Mouse (Mus musculus) lung, postnatal 0 days (tissue): ENCODE results near the gene Elmsan1. TPM values are rescaled to one million over a fixed set of nuclear protein-coding genes. Genes with fewer than 3 reads are reported as not detected.
A peak's percentile ranks its signal among the peaks of the same experiment; 100 is the strongest.

ENCODE experiments used
- ATAC-seq: fragments of 200-750 bp; cut with Nextera tagmentation; 2 replicates; pipeline ENCODE4 v1.8.0; 2017; ENCODE audit warnings: moderate library complexity
- DNase-seq: peaks from one replicate; pipeline ENCODE4 v3.0.0-alpha.2; 2016; ENCODE audit warnings: low spot score
- H3K27ac ChIP-seq: fragments of 300-500 bp; sonication (generic); 2 replicates; pipeline ENCODE4 v1.5.1; 2014; ENCODE audit warnings: antibody characterized with exemption, mild to moderate bottlenecking, low read length, mixed read lengths
- H3K27me3 ChIP-seq: fragments of 300-500 bp; sonication (generic); replicated peaks from 2 replicates; pipeline ENCODE4 v1.6.1; 2014; ENCODE audit warnings: low read length, mixed read lengths; ENCODE audit not compliant: insufficient read depth
- H3K36me3 ChIP-seq: fragments of 300-500 bp; sonication (generic); 2 replicates; pipeline ENCODE4 v1.6.1; 2014; ENCODE audit warnings: low read length, mixed read lengths; ENCODE audit not compliant: insufficient read depth
- H3K4me1 ChIP-seq: fragments of 300-500 bp; sonication (generic); 2 replicates; pipeline ENCODE4 v1.6.1; 2014; ENCODE audit warnings: antibody characterized with exemption, low read depth, low read length, mixed read lengths; ENCODE audit not compliant: insufficient read depth
- H3K4me2 ChIP-seq: fragments of 300-500 bp; sonication (generic); replicated peaks from 2 replicates; pipeline ENCODE4 v1.6.1; 2014; ENCODE audit warnings: low read depth, mild to moderate bottlenecking, low read length, moderate library complexity, mixed read lengths
- H3K4me3 ChIP-seq: fragments of 300-500 bp; sonication (generic); 2 replicates; pipeline ENCODE4 v1.5.1; 2014; ENCODE audit warnings: low read depth, low read length
- H3K9ac ChIP-seq: fragments of 300-500 bp; sonication (generic); replicated peaks from 2 replicates; pipeline ENCODE4 v1.6.1; 2014; ENCODE audit warnings: low read depth, mild to moderate bottlenecking
- H3K9me3 ChIP-seq: fragments of 300-500 bp; sonication (generic); 2 replicates; pipeline ENCODE4 v1.6.1; 2016; ENCODE audit warnings: low read length, mixed read lengths
- CTCF ChIP-seq: IDR thresholded peaks from 2 replicates; pipeline ENCODE4 v1.5.1; 2016; ENCODE audit warnings: antibody characterized with exemption, mild to moderate bottlenecking
- EP300 ChIP-seq: IDR thresholded peaks from 2 replicates; pipeline ENCODE4 v1.6.1; 2016; ENCODE audit warnings: antibody characterized with exemption, mild to moderate bottlenecking, control low read depth
- WGBS: fragments of 180-500 bp; shearing (Covaris S2); extraction: QIAGEN DNeasy Blood & Tissue Kit; methylation state at CpG from one replicate; pipeline ENCODE4 v1.1.7; 2014; 5-methylcytosine and 5-hydroxymethylcytosine counted together
- polyA plus RNA-seq: library from polyadenylated mRNA; unstranded; fragments of >200 nt; fragmentation: Nextera tagmentation; extraction: Ambion mirVana; gene quantifications from 2 replicates; pipeline ENCODE4 v1.2.1, GENCODE M21; 2015

The Elmsan1 gene
- polyA plus RNA-seq, 1 experiment from 2014 or later, result 6.7 TPM

DNA sequence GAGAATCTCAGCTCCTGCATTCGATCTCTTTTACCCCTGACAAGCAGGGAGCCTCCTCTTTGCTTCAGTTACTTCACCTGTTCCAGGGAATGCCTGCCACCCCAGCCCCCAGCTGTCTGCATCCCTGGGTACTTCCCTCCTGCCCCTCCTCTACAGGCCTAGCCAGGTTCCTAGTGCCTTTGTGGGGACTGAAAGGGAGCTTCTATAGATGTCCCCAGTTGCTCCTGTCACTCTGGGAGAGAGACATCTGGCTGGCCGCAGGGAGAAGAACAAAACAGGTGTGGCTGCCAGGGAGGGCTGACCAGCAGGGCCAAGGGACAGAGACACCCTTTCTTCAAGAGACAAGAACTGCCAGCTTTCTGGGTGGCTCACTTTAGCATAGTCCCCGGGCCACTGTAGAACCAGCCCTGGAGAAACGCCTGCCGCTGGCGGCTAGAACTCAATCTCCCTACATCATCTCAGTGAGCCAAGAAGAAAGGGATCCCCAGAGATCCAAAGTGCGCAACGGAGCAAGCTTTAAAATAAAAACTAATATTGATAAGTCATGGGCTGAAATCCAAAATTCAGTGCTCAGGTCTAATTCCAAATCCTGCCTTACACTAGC lies 20.5 kb downstream of the Elmsan1 start:
- Histone ChIP-seq H3K36me3 (no peaks in the 10 kb centered on the region), H3K9me3 (no peaks in the 10 kb centered on the region), H3K4me2 (no peak overlapping the region), H3K4me1 (peaks cover 24% of the 10 kb centered on the region; the same call in 1 of the 2 replicates), H3K27me3 (no peaks in the 10 kb centered on the region), H3K4me3 (no peak overlapping the region), H3K27ac (no peak overlapping the region), H3K9ac (no peak overlapping the region)
- no peak for DNase-seq
- ATAC-seq, result no peak
- 57% methylated on average over 8 of the region's 8 CpGs for WGBS
- TF ChIP-seq CTCF (no peak), EP300 (no peak)

DNA sequence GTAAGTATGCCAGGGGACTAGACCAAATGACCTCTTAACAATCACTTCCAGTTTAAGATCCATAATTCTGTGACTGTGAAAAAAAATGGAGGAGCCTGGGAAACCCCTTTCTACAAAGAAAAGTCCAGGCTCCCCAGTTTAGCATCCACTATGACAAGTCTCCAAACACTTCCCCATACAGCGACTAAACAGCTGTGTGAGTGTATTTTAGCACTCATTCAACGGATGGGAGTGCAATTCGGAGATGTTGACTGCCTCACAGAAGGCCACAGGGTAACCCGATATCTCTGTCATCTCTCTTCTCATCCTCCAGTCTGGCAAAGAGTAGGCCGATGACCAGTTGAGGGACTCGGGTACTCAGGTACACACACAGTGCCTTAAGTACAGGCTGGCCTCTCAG lies 23.5 kb downstream of the Elmsan1 start:
- no peaks in the 10 kb centered on the region for H3K36me3 ChIP-seq
- no peak overlapping the region for H3K27ac ChIP-seq
- H3K9me3 ChIP-seq, result no peaks in the 10 kb centered on the region
- H3K4me1 ChIP-seq, result peaks cover 40% of the 10 kb centered on the region
- no peak overlapping the region for H3K9ac ChIP-seq
- ATAC-seq (no peak), DNase-seq (no peak)
- H3K4me3 ChIP-seq, result no peak overlapping the region
- TF ChIP-seq EP300 (no peak), CTCF (no peak)
- WGBS, result 46% methylated on average over 6 of the region's 6 CpGs
- H3K4me2 ChIP-seq, result no peak overlapping the region
- no peaks in the 10 kb centered on the region for H3K27me3 ChIP-seq

DNA sequence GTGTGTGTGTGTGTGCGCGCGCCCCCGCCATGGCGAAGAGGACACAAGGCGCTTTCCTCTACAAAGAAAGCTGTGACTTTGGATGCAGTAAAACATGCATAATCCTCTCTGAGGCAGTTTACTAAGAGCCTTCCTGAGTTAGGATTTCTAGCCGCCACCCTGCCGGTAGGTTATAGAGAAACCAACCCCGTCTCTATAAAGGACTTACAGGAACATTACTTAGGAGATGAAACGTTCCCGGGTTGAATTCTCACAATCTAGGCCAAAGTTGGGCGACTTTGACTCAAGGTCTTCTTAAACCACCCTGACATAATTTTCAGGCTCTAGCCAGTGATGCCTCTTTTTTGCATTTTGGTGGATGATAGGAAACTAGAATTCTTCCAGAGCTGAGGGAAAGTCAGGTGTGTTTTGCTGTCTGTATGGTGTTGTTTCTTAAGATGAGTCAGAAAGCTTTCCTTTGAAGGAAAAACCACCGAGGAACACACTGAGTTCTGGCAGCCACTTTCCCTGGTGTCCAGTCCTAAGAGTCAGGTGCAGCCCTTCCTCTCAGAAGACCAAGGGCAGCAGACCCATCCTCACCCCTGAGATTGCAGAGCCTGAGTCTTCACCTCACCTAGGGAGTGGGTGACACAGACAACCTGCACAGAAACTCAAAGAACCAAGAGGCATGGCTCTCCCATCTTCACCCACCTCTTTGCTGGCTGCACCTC lies 24.1 kb downstream of the Elmsan1 start:
- 4% methylated on average over 10 of the region's 13 CpGs for WGBS
- Histone ChIP-seq H3K4me3 (peak overlapping the region; percentile 82), H3K27ac (peak overlapping the region; percentile 99), H3K27me3 (no peaks in the 10 kb centered on the region), H3K4me2 (peak overlapping the region; percentile 99), H3K9me3 (no peaks in the 10 kb centered on the region), H3K9ac (no peak overlapping the region), H3K4me1 (peaks cover 46% of the 10 kb centered on the region), H3K36me3 (no peaks in the 10 kb centered on the region)
- DNase-seq (no peak), ATAC-seq (no peak)
- TF ChIP-seq CTCF (0 out of 2 replicates have a peak, but pooled peaks have one; percentile 13), EP300 (no peak)

DNA sequence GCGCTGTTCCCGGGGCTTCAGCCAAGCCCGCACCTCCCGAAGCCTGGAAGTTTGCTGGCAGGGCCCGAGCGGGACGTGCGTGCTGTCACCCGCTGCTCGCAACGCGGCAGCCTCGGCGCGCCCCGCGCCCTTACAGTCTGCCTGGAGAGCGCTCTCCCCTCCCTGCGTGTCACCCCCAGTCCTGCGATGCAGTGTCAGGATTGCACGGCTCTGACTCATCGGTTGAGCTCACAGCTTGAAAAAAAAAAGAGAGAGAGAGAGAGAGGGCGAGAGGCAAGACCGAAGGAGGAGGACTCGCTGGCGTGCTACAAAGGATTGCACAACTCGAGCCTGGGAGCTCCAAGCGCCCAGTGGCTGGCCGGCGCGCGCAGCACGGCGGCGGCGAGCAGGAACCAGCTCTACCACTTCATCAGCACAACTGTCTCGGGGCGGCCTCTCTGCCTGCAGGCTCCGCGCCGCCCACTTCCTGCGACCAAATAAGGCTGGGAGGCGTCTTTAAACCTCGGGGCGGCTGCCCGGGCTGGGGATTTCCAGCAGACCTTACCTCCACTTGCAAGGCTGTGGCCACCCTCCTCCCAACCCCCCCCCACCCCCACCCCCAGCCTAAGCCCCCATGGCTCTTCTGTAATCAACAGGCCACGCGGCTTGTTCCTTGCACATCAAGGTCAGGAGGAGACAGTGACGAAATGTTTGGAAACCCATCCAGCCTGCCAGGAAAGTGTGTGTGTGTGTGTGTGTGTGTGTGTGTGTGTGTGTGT lies 24.9 kb downstream of the Elmsan1 start:
- Histone ChIP-seq H3K27ac (peak overlapping the region; percentile 99), H3K36me3 (no peaks in the 10 kb centered on the region), H3K4me2 (peak overlapping the region; percentile 99), H3K9me3 (no peaks in the 10 kb centered on the region), H3K27me3 (no peaks in the 10 kb centered on the region), H3K9ac (peak overlapping the region; percentile 82), H3K4me3 (peak overlapping the region; percentile 82), H3K4me1 (peaks cover 54% of the 10 kb centered on the region)
- peak; percentile 94 for ATAC-seq
- TF ChIP-seq EP300, result peak; percentile 76
- TF ChIP-seq CTCF, result peak; percentile 10; the same call in 1 of the 2 replicates
- under 1% methylated on average over 44 of the region's 49 CpGs for WGBS
- DNase-seq, result peak; percentile 100

DNA sequence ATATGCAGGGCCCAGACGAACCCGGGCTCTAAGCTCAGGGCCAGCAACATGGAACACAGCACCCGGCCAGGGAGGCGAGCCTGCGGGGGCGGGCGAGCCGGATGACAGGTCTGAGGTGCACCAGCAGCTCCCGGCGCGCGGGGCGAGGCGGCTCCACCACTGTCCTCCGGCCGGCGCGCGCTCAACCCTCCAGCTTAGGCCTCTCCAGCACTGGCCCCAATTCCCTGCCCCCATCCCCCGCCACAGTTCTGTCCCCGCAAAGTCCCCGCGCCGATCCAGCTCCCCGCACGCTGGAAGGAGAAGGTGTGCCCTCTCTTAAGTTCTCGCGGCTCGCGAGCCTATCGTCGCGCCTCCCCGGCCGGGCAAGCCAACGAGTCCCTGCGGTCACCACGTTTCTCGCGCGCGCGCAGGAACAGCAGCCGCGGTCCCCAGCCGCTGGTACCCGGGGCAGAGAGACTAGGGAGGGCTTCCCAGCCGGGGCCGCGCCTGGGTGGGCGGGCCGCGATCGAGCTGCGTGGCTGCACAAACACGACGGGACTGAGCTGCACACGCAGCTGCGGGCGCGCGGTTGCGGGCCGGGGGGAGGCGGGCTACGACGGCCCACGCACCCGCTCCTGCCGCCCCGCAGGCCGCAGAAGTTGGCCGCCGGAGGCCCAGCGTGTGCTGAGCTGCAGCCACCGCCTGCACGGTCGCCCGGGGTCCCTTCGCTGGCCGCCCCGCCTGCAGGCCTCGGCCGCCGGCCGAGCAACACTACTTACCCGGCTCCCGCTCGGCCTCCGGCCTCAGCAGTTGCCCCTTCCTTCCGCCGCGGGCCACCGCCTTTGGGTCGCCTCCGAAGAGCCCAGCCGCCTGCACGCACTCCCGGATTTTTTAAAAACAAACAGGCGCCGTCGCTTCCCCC lies 25.7 kb downstream of the Elmsan1 start:
- Histone ChIP-seq H3K4me3 (peak overlapping the region; percentile 82), H3K9me3 (no peaks in the 10 kb centered on the region), H3K27ac (peak overlapping the region; percentile 99), H3K9ac (peak overlapping the region; percentile 82), H3K4me2 (peak overlapping the region; percentile 99), H3K36me3 (no peaks in the 10 kb centered on the region), H3K4me1 (peaks cover 62% of the 10 kb centered on the region), H3K27me3 (no peaks in the 10 kb centered on the region)
- under 1% methylated on average over 79 of the region's 102 CpGs for WGBS
- peak; percentile 29 for ATAC-seq
- peak; percentile 82 for DNase-seq
- TF ChIP-seq CTCF (no peak), EP300 (no peak)
